Mouse (Mus musculus) midbrain, embryonic 12.5 days (tissue): ENCODE data around the gene Cnpy2. TPM values are rescaled to one million over a fixed set of nuclear protein-coding genes. Genes with fewer than 3 reads are reported as not detected.

Experiments used
- ATAC-seq: fragments of 200-750 bp; cut with Nextera tagmentation; 2 replicates; pipeline ENCODE4 v1.8.0; 2017; ENCODE audit warnings: low read depth, moderate TSS enrichment, moderate library complexity; ENCODE audit not compliant: low FRiP score
- H3K27ac ChIP-seq: fragments of 300-500 bp; sonication (generic); replicated peaks from 2 replicates; pipeline ENCODE4 v1.5.1; 2016; ENCODE audit warnings: mild to moderate bottlenecking
- H3K27me3 ChIP-seq: fragments of 300-500 bp; sonication (generic); 2 replicates; pipeline ENCODE4 v1.6.1; 2016; ENCODE audit warnings: mild to moderate bottlenecking
- H3K36me3 ChIP-seq: fragments of 300-500 bp; sonication (generic); 2 replicates; pipeline ENCODE4 v1.6.1; 2016
- H3K4me1 ChIP-seq: fragments of 300-500 bp; sonication (generic); 2 replicates; pipeline ENCODE4 v1.6.1; 2016
- H3K4me2 ChIP-seq: fragments of 300-500 bp; sonication (generic); replicated peaks from 2 replicates; pipeline ENCODE4 v1.6.1; 2016; ENCODE audit warnings: mild to moderate bottlenecking, moderate library complexity
- H3K4me3 ChIP-seq: fragments of 300-500 bp; sonication (generic); 2 replicates; pipeline ENCODE4 v1.5.1; 2016; ENCODE audit warnings: mild to moderate bottlenecking
- H3K9ac ChIP-seq: fragments of 300-500 bp; sonication (generic); replicated peaks from 2 replicates; pipeline ENCODE4 v1.6.1; 2016; ENCODE audit warnings: mild to moderate bottlenecking, moderate library complexity
- H3K9me3 ChIP-seq: fragments of 300-500 bp; sonication (generic); 2 replicates; pipeline ENCODE4 v1.6.1; 2016; ENCODE audit warnings: mild to moderate bottlenecking
- WGBS: fragments of 180-500 bp; shearing (Covaris S2); methylation state at CpG from one replicate; pipeline ENCODE4 v1.1.7; 2016; 5-methylcytosine and 5-hydroxymethylcytosine counted together
- polyA plus RNA-seq: library from polyadenylated mRNA; unstranded; fragments of >200 nt; fragmentation: Nextera tagmentation; extraction: Ambion mirVana; gene quantifications from 2 replicates; pipeline ENCODE4 v1.2.1, GENCODE M21; 2016

The Cnpy2 gene
- polyA plus RNA-seq, 1 experiment from 2014 or later: 220 TPM

- no peak overlapping the region for H3K4me3 ChIP-seq
- H3K27me3 ChIP-seq: no peaks in the 10 kb centered on the region
- H3K36me3 ChIP-seq: peaks cover 8% of the 10 kb centered on the region
- H3K4me1 ChIP-seq: no peaks in the 10 kb centered on the region
- no peaks in the 10 kb centered on the region for H3K9me3 ChIP-seq
- H3K27ac ChIP-seq: peak overlapping the region; percentile 56; the same call in 1 of the 2 replicates
- H3K4me2 ChIP-seq: no peak overlapping the region
- no peak for ATAC-seq
- WGBS: 65% methylated on average over 7 of the region's 7 CpGs
- H3K9ac ChIP-seq: no peak overlapping the region
Observed at GRCm38 (mm10) chr10:128344568-128345275, 22.5 kb downstream of the Cnpy2 start.

- 94% methylated on average over 8 of the region's 8 CpGs for WGBS
- H3K36me3 ChIP-seq: peaks cover 30% of the 10 kb centered on the region
- no peaks in the 10 kb centered on the region for H3K4me1 ChIP-seq
- no peaks in the 10 kb centered on the region for H3K9me3 ChIP-seq
- ATAC-seq: no peak
- no peak overlapping the region for H3K4me2 ChIP-seq
- no peak overlapping the region for H3K4me3 ChIP-seq
- no peak overlapping the region for H3K9ac ChIP-seq
- H3K27me3 ChIP-seq: no peaks in the 10 kb centered on the region
- H3K27ac ChIP-seq: no peak overlapping the region
Observed at GRCm38 (mm10) chr10:128347541-128347940, 25.3 kb downstream of the Cnpy2 start.

DNA sequence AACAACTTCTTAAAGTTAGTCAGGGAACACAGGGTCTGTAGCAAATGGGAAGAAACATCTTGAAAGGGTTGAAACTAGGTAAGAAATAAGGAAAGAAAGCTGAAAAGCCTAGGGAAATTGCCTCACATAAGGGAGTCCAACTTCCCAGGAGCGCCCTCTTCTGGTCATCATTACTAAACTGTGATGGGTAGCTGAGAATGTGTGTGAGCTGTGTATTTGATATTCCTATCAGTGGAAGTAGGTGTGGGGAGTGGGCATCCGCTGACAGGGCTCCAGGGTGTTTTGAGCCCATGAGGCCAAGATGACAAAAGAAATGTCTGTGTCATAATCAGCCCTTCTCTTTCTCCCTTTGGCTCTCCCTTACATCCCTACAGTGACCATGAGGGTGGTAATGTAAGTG is 36.5 kb downstream of the Cnpy2 start:
- WGBS: 55% methylated on average over 2 of the region's 2 CpGs
- Histone ChIP-seq H3K4me3 (no peak overlapping the region), H3K27me3 (no peaks in the 10 kb centered on the region), H3K4me2 (no peak overlapping the region), H3K27ac (no peak overlapping the region), H3K4me1 (no peaks in the 10 kb centered on the region), H3K9ac (no peak overlapping the region), H3K9me3 (no peaks in the 10 kb centered on the region), H3K36me3 (peaks cover 87% of the 10 kb centered on the region)
- ATAC-seq: no peak

DNA sequence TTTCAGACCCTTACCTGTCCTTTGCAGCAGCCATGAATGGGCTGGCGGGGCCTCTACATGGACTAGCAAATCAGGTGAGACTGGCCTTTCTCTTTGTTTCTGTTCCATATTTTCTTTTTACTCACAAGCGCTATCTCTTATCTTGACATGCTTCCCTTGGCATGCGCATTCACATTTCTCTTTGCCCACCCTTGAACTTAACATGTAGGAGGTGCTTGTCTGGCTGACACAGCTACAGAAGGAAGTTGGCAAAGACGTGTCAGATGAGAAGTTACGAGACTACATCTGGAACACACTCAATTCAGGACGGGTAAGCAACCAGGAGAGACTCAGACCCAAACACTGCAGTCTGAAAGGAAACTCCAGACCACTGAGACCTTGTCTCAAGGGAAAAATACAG is 37.0 kb downstream of the Cnpy2 start:
- H3K27ac ChIP-seq: no peak overlapping the region
- H3K9ac ChIP-seq: no peak overlapping the region
- H3K27me3 ChIP-seq: no peaks in the 10 kb centered on the region
- no peak for ATAC-seq
- H3K9me3 ChIP-seq: no peaks in the 10 kb centered on the region
- H3K4me3 ChIP-seq: no peak overlapping the region
- H3K4me2 ChIP-seq: no peak overlapping the region
- H3K4me1 ChIP-seq: no peaks in the 10 kb centered on the region
- WGBS: 93% methylated on average over 6 of the region's 6 CpGs
- peaks cover 85% of the 10 kb centered on the region for H3K36me3 ChIP-seq

- H3K9me3 ChIP-seq: no peaks in the 10 kb centered on the region
- WGBS: 92% methylated on average over 6 of the region's 6 CpGs
- no peaks in the 10 kb centered on the region for H3K4me1 ChIP-seq
- H3K4me2 ChIP-seq: no peak overlapping the region
- no peak for ATAC-seq
- no peak overlapping the region for H3K27ac ChIP-seq
- H3K9ac ChIP-seq: no peak overlapping the region
- no peaks in the 10 kb centered on the region for H3K27me3 ChIP-seq
- no peak overlapping the region for H3K4me3 ChIP-seq
- peaks cover 81% of the 10 kb centered on the region for H3K36me3 ChIP-seq
Observed at GRCm38 (mm10) chr10:128361836-128362235, 39.6 kb downstream of the Cnpy2 start.

DNA sequence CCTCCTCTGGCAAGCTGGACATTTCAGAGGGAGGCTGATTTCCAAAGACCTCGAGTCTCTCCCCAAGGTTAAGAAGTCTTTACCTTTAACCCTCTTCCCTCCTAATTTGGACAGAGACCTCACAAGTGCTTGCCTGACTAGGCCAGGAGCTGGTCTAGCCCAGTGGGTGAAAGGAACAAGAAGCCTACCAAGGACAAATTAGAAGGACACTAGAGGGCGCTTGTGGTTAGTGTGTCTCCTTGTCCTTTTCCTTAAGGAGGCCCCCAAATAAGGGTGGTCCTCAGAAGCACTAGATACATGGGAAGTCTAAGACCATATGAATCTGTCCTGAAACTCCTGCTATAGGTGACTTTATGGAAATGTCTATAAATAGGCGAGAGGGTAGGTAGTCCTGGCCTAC is 40.3 kb downstream of the Cnpy2 start:
- H3K4me1 ChIP-seq: peaks cover 3% of the 10 kb centered on the region; the same call in 1 of the 2 replicates
- H3K9ac ChIP-seq: no peak overlapping the region
- WGBS: 47% methylated on average over 3 of the region's 3 CpGs
- ATAC-seq: no peak
- no peak overlapping the region for H3K4me2 ChIP-seq
- H3K27me3 ChIP-seq: no peaks in the 10 kb centered on the region
- peaks cover 75% of the 10 kb centered on the region for H3K36me3 ChIP-seq
- no peak overlapping the region for H3K4me3 ChIP-seq
- no peak overlapping the region for H3K27ac ChIP-seq
- H3K9me3 ChIP-seq: no peaks in the 10 kb centered on the region

- Histone ChIP-seq H3K4me1 (peaks cover 17% of the 10 kb centered on the region), H3K4me2 (peak overlapping the region; percentile 92), H3K27me3 (no peaks in the 10 kb centered on the region), H3K27ac (peak overlapping the region; percentile 97), H3K36me3 (peaks cover 24% of the 10 kb centered on the region), H3K4me3 (peak overlapping the region; percentile 72), H3K9me3 (no peaks in the 10 kb centered on the region), H3K9ac (peak overlapping the region; percentile 76)
- no peak for ATAC-seq
- 14% methylated on average over 19 of the region's 19 CpGs for WGBS
Observed at GRCm38 (mm10) chr10:128367899-128368401, 45.7 kb downstream of the Cnpy2 start.

DNA sequence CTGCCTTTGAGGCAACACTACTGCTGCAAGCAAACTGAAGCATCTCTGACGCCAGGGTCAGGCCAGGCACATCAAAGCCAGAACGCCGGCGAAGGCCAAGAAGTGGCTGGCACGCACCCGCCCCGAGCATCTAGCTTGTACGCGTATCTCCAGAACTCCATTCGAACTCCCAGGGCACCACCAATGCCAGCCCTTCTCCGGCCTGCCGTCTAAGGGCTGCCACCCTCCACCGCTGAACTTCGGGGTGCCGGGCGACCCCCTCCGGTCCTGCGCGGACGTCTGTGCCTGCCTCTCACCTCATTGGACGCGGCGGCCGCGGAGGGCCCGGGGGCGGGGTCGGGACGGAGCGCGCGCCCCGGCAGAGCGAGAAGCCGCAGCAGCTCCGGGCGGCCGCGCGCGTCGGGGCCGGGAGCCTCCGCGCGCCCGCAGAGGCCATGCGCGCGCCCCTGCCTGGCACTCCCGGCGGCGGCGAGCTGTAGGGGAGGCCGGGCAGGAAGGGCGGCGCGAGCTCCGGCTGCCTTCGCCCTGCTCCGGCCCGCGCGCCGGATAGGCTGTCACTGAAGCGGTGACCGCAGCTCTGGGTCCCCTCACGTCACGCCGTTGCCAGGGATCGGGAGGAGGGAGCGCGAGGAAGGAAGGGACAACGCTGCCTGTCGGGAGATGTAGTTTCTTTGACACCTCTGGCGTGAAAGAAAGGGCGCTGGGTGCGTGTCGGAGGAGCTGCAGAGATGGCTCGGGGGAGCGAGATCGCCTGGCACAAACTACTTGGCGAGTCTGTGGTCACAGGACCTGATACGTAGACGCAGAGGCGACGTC is 46.4 kb downstream of the Cnpy2 start, which contains the start of gene Coq10a:
Gene Coq10a, minus strand, starts transcription at position 596 of the 816 bp plus-strand sequence.
- peak; percentile 97 for ATAC-seq
- under 1% methylated on average over 79 of the region's 87 CpGs for WGBS
- Histone ChIP-seq H3K4me1 (peaks cover 17% of the 10 kb centered on the region), H3K27me3 (no peaks in the 10 kb centered on the region), H3K9me3 (no peaks in the 10 kb centered on the region), H3K36me3 (peaks cover 18% of the 10 kb centered on the region), H3K27ac (peak within 1 kb of the TSS; percentile 97), H3K9ac (peak within 1 kb of the TSS; percentile 76), H3K4me3 (peak within 1 kb of the TSS; percentile 72), H3K4me2 (peak within 1 kb of the TSS; percentile 92)

DNA sequence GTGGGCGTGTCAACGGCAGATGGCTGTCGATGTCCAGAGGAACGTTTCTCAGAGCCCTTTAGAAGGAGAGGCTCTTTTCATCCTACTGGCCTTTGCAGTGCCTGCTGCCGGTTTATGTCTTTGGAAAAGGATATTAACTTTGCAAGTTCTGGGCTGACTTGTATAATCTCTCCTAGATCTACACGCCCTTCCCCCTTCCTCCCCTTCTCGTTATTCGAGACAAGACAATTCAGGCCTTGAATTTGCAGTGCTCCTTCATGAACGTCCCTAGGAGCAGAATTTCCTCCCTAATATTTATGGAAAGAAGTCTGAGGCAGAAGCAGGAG is 46.9 kb downstream of the Cnpy2 start:
- Histone ChIP-seq H3K27ac (peak overlapping the region; percentile 97), H3K4me1 (peaks cover 17% of the 10 kb centered on the region), H3K36me3 (peaks cover 14% of the 10 kb centered on the region), H3K27me3 (no peaks in the 10 kb centered on the region), H3K9ac (peak overlapping the region; percentile 76), H3K4me3 (peak overlapping the region; percentile 72), H3K9me3 (peaks cover 1% of the 10 kb centered on the region; the same call in 1 of the 2 replicates), H3K4me2 (peak overlapping the region; percentile 92)
- WGBS: 5% methylated on average over 9 of the region's 9 CpGs
- ATAC-seq: no peak

DNA sequence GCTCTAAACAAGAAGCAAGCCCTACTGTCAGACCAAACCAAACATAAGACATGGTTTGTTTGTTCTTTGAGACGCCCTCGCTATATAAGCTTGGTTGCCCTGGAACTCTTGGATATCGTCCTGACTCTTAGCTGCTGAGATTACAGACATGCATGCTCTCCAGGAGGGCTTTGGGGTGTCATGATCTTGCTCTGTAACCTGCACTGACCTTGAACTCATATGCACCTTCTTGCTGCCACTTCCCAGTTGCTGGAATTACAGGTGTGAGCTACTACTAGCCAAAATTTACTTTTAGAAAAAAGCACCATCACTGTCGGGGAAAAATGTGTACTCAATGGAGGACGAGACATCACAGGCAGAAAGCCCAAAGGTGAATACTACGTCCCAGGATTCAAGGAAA is 47.3 kb downstream of the Cnpy2 start:
- 80% methylated on average over 6 of the region's 6 CpGs for WGBS
- Histone ChIP-seq H3K4me3 (peak overlapping the region; percentile 72), H3K36me3 (peaks cover 10% of the 10 kb centered on the region), H3K27ac (peak overlapping the region; percentile 97), H3K4me1 (peaks cover 17% of the 10 kb centered on the region), H3K4me2 (peak overlapping the region; percentile 92), H3K9me3 (peaks cover 4% of the 10 kb centered on the region; the same call in 1 of the 2 replicates), H3K27me3 (no peaks in the 10 kb centered on the region), H3K9ac (peak overlapping the region; percentile 76)
- no peak for ATAC-seq

DNA sequence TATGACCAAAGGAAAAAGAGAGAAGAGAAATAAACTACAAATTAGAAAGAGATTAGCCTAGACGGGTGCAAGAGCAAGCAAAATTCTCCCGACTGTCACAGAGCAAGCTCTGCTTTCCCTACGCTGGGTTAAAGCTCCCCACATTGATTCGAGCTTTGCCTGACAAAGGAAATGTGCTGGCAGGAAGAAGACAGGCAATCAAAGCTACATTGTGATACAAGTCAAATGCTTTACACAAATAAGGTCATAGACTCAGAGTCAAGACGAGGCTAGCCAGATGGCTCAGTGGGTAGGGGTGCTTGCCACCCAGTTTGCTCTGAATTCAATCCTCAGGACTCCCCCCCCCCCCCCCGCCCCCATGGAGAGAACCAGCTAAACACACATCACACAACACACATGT is 47.8 kb downstream of the Cnpy2 start:
- Histone ChIP-seq H3K4me3 (no peak overlapping the region), H3K4me2 (no peak overlapping the region), H3K4me1 (peaks cover 17% of the 10 kb centered on the region), H3K9me3 (peaks cover 4% of the 10 kb centered on the region; the same call in 1 of the 2 replicates), H3K9ac (no peak overlapping the region), H3K27ac (no peak overlapping the region), H3K27me3 (no peaks in the 10 kb centered on the region), H3K36me3 (peaks cover 7% of the 10 kb centered on the region)
- no peak for ATAC-seq
- WGBS: 66% methylated on average over 5 of the region's 6 CpGs

DNA sequence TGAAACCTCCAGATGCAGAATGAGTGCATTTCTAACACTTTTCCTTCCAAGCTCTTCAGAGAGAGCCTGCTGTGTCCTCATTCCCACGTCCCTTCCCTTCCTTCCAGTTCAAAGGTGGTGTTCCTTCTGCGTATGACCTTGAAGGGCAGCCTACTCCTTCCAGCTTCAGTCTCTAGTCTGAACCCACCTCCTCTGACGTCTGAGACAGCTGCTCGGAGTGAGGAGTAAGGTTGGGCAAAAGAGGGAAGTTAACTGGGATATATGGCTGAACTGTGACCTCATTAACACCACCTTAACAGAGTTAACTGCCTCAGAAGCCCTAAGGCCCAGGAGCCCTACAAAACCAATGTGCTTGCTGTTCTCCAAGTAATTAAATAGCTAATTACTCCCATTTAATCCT is 48.3 kb downstream of the Cnpy2 start:
- H3K9ac ChIP-seq: no peak overlapping the region
- no peaks in the 10 kb centered on the region for H3K27me3 ChIP-seq
- 0 out of 2 replicates have a peak, but pooled peaks cover 1% of the 10 kb centered on the region for H3K36me3 ChIP-seq
- 70% methylated on average over 4 of the region's 4 CpGs for WGBS
- H3K4me1 ChIP-seq: peaks cover 17% of the 10 kb centered on the region
- H3K27ac ChIP-seq: no peak overlapping the region
- H3K9me3 ChIP-seq: peaks cover 4% of the 10 kb centered on the region; the same call in 1 of the 2 replicates
- H3K4me2 ChIP-seq: no peak overlapping the region
- ATAC-seq: no peak
- H3K4me3 ChIP-seq: no peak overlapping the region
